ENCODE assay signal across 28 mouse cellular contexts in genomic region chr19:53125679-53126078, GRCm38 (mm10). TPM values are rescaled to one million over a fixed set of nuclear protein-coding genes. Genes with fewer than 3 reads are reported as not detected.
DNase-seq lines count a peak whose midpoint lies in the region; ATAC-seq and TF ChIP-seq lines count a peak whose summit lies in the region.
"Had no signal": no experiment of that assay in that cellular context is flagged by ENCODE, and none has a peak within 500 bp of the region (broad histone marks: within the 10 kb centered on the region; RNA-seq: fewer than 3 reads in every experiment).

No protein-coding gene starts in this region.

- H3K4me3 ChIP-seq in lung, embryonic 15.5 days: no peak overlapping the region
- no peak overlapping the region for H3K4me3 ChIP-seq in lung, adult 2 months (replicated peaks; ENCODE audit: extremely low read depth, low read depth, low read length)
- no peak overlapping the region for H3K4me3 ChIP-seq in heart, embryonic 12.5 days
- H3K4me3 ChIP-seq in heart, postnatal 0 days (ENCODE audit: low read depth, low read length): no peak overlapping the region
- H3K4me3 ChIP-seq in forebrain, embryonic 16.5 days (replicated peaks; ENCODE audit: low read length): no peak overlapping the region
- H3K4me3 ChIP-seq: embryonic facial prominence, embryonic 13.5 days; forebrain, embryonic 10.5 days; forebrain, embryonic 15.5 days; intestine, embryonic 15.5 days; limb, embryonic 12.5 days had no signal

- H3K9me3 ChIP-seq in lung, embryonic 15.5 days: no peaks in the 10 kb centered on the region
- H3K9me3 ChIP-seq in heart, embryonic 12.5 days (replicated peaks): 0 out of 2 replicates have a peak, but pooled peaks cover 4% of the 10 kb centered on the region
- H3K9me3 ChIP-seq in heart, postnatal 0 days (replicated peaks; ENCODE audit: control insufficient read depth, low read length): no peaks in the 10 kb centered on the region
- no peaks in the 10 kb centered on the region for H3K9me3 ChIP-seq in forebrain, embryonic 16.5 days (ENCODE audit: control insufficient read depth, low read length)
- H3K9me3 ChIP-seq: embryonic facial prominence, embryonic 13.5 days; forebrain, embryonic 10.5 days; forebrain, embryonic 15.5 days; intestine, embryonic 15.5 days; limb, embryonic 12.5 days had no signal

- peaks cover 32% of the 10 kb centered on the region for H3K4me1 ChIP-seq in lung, embryonic 15.5 days
- peaks cover 14% of the 10 kb centered on the region for H3K4me1 ChIP-seq in lung, adult 2 months (ENCODE audit: control insufficient read depth, insufficient read depth, low read length)
- peaks cover 69% of the 10 kb centered on the region for H3K4me1 ChIP-seq in heart, embryonic 12.5 days (replicated peaks)
- peaks cover 27% of the 10 kb centered on the region for H3K4me1 ChIP-seq in heart, postnatal 0 days (ENCODE audit: control insufficient read depth, insufficient read depth)
- H3K4me1 ChIP-seq in forebrain, embryonic 16.5 days (replicated peaks; ENCODE audit: control insufficient read depth, insufficient read depth, low read length): no peaks in the 10 kb centered on the region
- H3K4me1 ChIP-seq: forebrain, embryonic 15.5 days had no signal

- intact Hi-C loops in heart, postnatal 25 days (cut with DNase I): loop anchor here (10.0 kb wide), 1 partner anchor 111 kb away; no protein-coding TSS in a partner anchor

- peak; percentile 93 for TF ChIP-seq EP300 in heart, postnatal 0 days (IDR thresholded peaks at IDR 0.05; ENCODE audit: low read depth)

- no peaks in the 10 kb centered on the region for H3K36me3 ChIP-seq in lung, embryonic 15.5 days
- H3K36me3 ChIP-seq in heart, embryonic 12.5 days: no peaks in the 10 kb centered on the region
- H3K36me3 ChIP-seq in heart, postnatal 0 days (replicated peaks; ENCODE audit: control insufficient read depth, insufficient read depth, low read length): no peaks in the 10 kb centered on the region
- H3K36me3 ChIP-seq in forebrain, embryonic 16.5 days (ENCODE audit: control insufficient read depth, insufficient read depth): no peaks in the 10 kb centered on the region
- H3K36me3 ChIP-seq: embryonic facial prominence, embryonic 13.5 days; forebrain, embryonic 10.5 days; forebrain, embryonic 15.5 days; G1E; intestine, embryonic 15.5 days; limb, embryonic 12.5 days had no signal

- DNase-seq in heart, adult 18-20 months: peak; percentile 55 to 79
- DNase-seq in heart, postnatal 25 days (ENCODE audit: low spot score): no peak
- DNase-seq in lung, adult 2 months: no peak
- peak; percentile 57 for DNase-seq in heart, postnatal 0 days (ENCODE audit: low spot score)
- DNase-seq in thymus, postnatal 10 days (ENCODE audit: low spot score in 2 of 2): no peak
- DNase-seq: adrenal gland, postnatal 25 days; cerebellum, adult 11-12 months; cerebellum, adult 9-11 months; embryo, embryonic 11 days; kidney, postnatal 14 days; layer of hippocampus, adult 9-11 months; right cerebral cortex, adult 18-20 months; spleen, adult 18-20 months; thymus, postnatal 25 days had no signal

- H3K9ac ChIP-seq in lung, embryonic 15.5 days: no peak overlapping the region
- no peak overlapping the region for H3K9ac ChIP-seq in heart, embryonic 12.5 days
- H3K9ac ChIP-seq in heart, postnatal 0 days (replicated peaks; ENCODE audit: low read depth, low read length): no peak overlapping the region
- H3K9ac ChIP-seq in forebrain, embryonic 16.5 days (replicated peaks; ENCODE audit: low read depth, low read length): no peak overlapping the region
- H3K9ac ChIP-seq: embryonic facial prominence, embryonic 13.5 days; forebrain, embryonic 15.5 days; intestine, embryonic 15.5 days; limb, embryonic 12.5 days had no signal

- no peak overlapping the region for H3K4me2 ChIP-seq in lung, embryonic 15.5 days
- H3K4me2 ChIP-seq in heart, embryonic 12.5 days: no peak overlapping the region
- H3K4me2 ChIP-seq in heart, postnatal 0 days (ENCODE audit: low read depth, low read length): no peak overlapping the region
- no peak overlapping the region for H3K4me2 ChIP-seq in forebrain, embryonic 16.5 days (ENCODE audit: low read length)
- H3K4me2 ChIP-seq: embryonic facial prominence, embryonic 13.5 days; forebrain, embryonic 15.5 days; intestine, embryonic 15.5 days; limb, embryonic 12.5 days; liver, embryonic 11.5 days; midbrain, embryonic 11.5 days had no signal

- peak; percentile 68; the same call in 1 of the 2 replicates for ATAC-seq in lung, embryonic 15.5 days (ENCODE audit: borderline replicate concordance, extremely low read depth, low FRiP score, low TSS enrichment)
- peak; percentile 56 for ATAC-seq in heart, embryonic 12.5 days (ENCODE audit: insufficient number of reproducible peaks, low FRiP score)
- peak; percentile 87 for ATAC-seq in heart, postnatal 0 days (ENCODE audit: insufficient read depth, low read depth)
- ATAC-seq in forebrain, embryonic 16.5 days: no peak
- ATAC-seq: forebrain, embryonic 15.5 days; hindbrain, postnatal 0 days; intestine, embryonic 15.5 days; midbrain, embryonic 16.5 days; Patski had no signal

- 41% methylated on average over 2 of the region's 2 CpGs for WGBS in lung, embryonic 15.5 days
- 66% methylated on average over 2 of the region's 2 CpGs for WGBS in lung, adult 2 months
- WGBS in heart, embryonic 12.5 days: 25% methylated on average over 2 of the region's 2 CpGs
- 27% methylated on average over 2 of the region's 2 CpGs for WGBS in heart, postnatal 0 days
- 82% methylated on average over 2 of the region's 2 CpGs for WGBS in forebrain, embryonic 16.5 days

- TF ChIP-seq POLR2A in lung, adult 2 months (IDR thresholded peaks at IDR 0.05; ENCODE audit: borderline replicate concordance, extremely low read depth, low read depth, low read length): no peak

- TF ChIP-seq CTCF in lung, adult 2 months (IDR thresholded peaks at IDR 0.05; ENCODE audit: insufficient read depth, low read length): no peak
- no peak for TF ChIP-seq CTCF in heart, postnatal 0 days (IDR thresholded peaks at IDR 0.05; ENCODE audit: low read depth)

- H3K27me3 ChIP-seq in lung, embryonic 15.5 days: no peaks in the 10 kb centered on the region
- no peaks in the 10 kb centered on the region for H3K27me3 ChIP-seq in heart, embryonic 12.5 days (replicated peaks)
- H3K27me3 ChIP-seq in heart, postnatal 0 days (ENCODE audit: control insufficient read depth, insufficient read depth, low read length): no peaks in the 10 kb centered on the region
- H3K27me3 ChIP-seq in forebrain, embryonic 16.5 days (replicated peaks; ENCODE audit: control insufficient read depth, insufficient read depth, low read length): no peaks in the 10 kb centered on the region
- H3K27me3 ChIP-seq: embryonic facial prominence, embryonic 13.5 days; forebrain, embryonic 15.5 days; intestine, embryonic 15.5 days had no signal

- no peak overlapping the region for H3K27ac ChIP-seq in lung, embryonic 15.5 days
- H3K27ac ChIP-seq in heart, embryonic 12.5 days (ENCODE audit: poor library complexity, severe bottlenecking): peak overlapping the region; percentile 56; the same call in 1 of the 2 replicates
- H3K27ac ChIP-seq in heart, postnatal 0 days (ENCODE audit: low read depth): peak overlapping the region; percentile 35; the same call in 1 of the 2 replicates
- no peak overlapping the region for H3K27ac ChIP-seq in forebrain, embryonic 16.5 days (ENCODE audit: low read length)
- H3K27ac ChIP-seq: embryonic facial prominence, embryonic 13.5 days; forebrain, embryonic 10.5 days; forebrain, embryonic 15.5 days; hindbrain, postnatal 0 days; intestine, embryonic 15.5 days; limb, embryonic 12.5 days had no signal

RNA-seq across cellular contexts. Expression of gene Add3, which starts 14.6 kb away (rescaled TPM):
- 10 to 100 TPM; 44.3 to 52.5 TPM for total RNA-seq in heart, adult 18-20 months (2021)
- 10 to 100 TPM; 50.2 to 53.3 TPM for total RNA-seq in heart, postnatal 25 days (2021)
- 106 and 109 TPM in 2 replicates for polyA plus RNA-seq in lung, embryonic 15.5 days (2015; fragmentation: Nextera tagmentation; extraction: Ambion mirVana)
- 40.0 and 53.0 TPM in 2 replicates for polyA plus RNA-seq in lung, adult 2 months (2012; rRNA removed)
- polyA plus RNA-seq in heart, embryonic 12.5 days (2016; fragmentation: Nextera tagmentation; extraction: Ambion mirVana): 154 and 157 TPM in 2 replicates
- total RNA-seq in heart, postnatal 0 days (2014; rRNA removed; ENCODE audit: low replicate concordance): 62.1 and 78.8 TPM in 2 replicates
- 81.2 and 82.9 TPM in 2 replicates for polyA plus RNA-seq in heart, postnatal 0 days (2015; fragmentation: Nextera tagmentation; extraction: Ambion mirVana)
- polyA plus RNA-seq in forebrain, embryonic 16.5 days (2015; fragmentation: Nextera tagmentation; extraction: Ambion mirVana): 30.6 and 36.6 TPM in 2 replicates

Comparison
In these comparisons a context has a peak if more than half of its experiments do, and no peak if none do; other contexts are left out.
1. DNase-seq: peak in heart, adult 18-20 months (2 of 2) and heart, postnatal 0 days (single experiment); none in heart, postnatal 25 days (single experiment), lung, adult 2 months (single experiment) and thymus, postnatal 10 days (0 of 2).
2. H3K27ac ChIP-seq: peak in heart, embryonic 12.5 days (single experiment) and heart, postnatal 0 days (single experiment); none in lung, embryonic 15.5 days (single experiment) and forebrain, embryonic 16.5 days (single experiment).